Mouse (Mus musculus) gastrocnemius, postnatal 14 days (tissue): ENCODE results near the gene Pde6c. TPM values are rescaled to one million over a fixed set of nuclear protein-coding genes. Genes with fewer than 3 reads are reported as not detected.

Source experiments
- DNase-seq: peaks from one replicate; pipeline ENCODE4 v3.0.0; 2021; ENCODE audit warnings: mixed read lengths
- intact Hi-C: fragments of 180-260 bp; cut with DNase I; formaldehyde crosslinking; loops from one replicate; pipeline ENCODE4 v1.15.1; 2025; ENCODE audit warnings: low total_unique reads
- total RNA-seq, 2 experiments: library from RNA; stranded (reverse); gene quantifications; 2 replicates each; pipeline ENCODE4 v1.2.3; 2021

Pde6c gene
- total RNA-seq, 2 experiments from 2014 or later, result not detected

GRCm38 (mm10) chr19:38232516-38232915, 99.9 kb downstream of the Pde6c start:
- no peak for DNase-seq
- intact Hi-C loops, result no loop called here

Other genes with a start within 250 kb of the Pde6c start
- gene Myof, start 89.2 kb upstream of the Pde6c start, total RNA-seq, result 1 to 10 TPM; 8.5 to 8.9 TPM
- 1 to 10 TPM; 1.8 to 1.9 TPM for gene Cep55, start 77.8 kb upstream of the Pde6c start, total RNA-seq
- not detected for gene Ffar4, start 35.7 kb upstream of the Pde6c start, total RNA-seq
- gene Rbp4, start 7.5 kb upstream of the Pde6c start, total RNA-seq, result 1 to 10 TPM; 2.6 to 3.9 TPM
- 10 to 100 TPM in 1 of 2 experiments, 1 to 10 TPM in 1; 8.1 to 10.8 TPM for gene Fra10ac1, start 91.4 kb downstream of the Pde6c start, total RNA-seq
- 1 to 10 TPM; 2.0 to 2.6 TPM for gene Lgi1, start 131.8 kb downstream of the Pde6c start, total RNA-seq